Mouse (Mus musculus): ENCODE data around the gene Fam181a. TPM values are rescaled to one million over a fixed set of nuclear protein-coding genes. Genes with fewer than 3 reads are reported as not detected.

Gene Fam181a
- polyA plus RNA-seq, 1 experiment from 2014 or later: 4.5 TPM

GRCm38 (mm10) chr12:103306224-103306623 is 4.6 kb upstream of the Fam181a start:
- Histone ChIP-seq H3K27ac (replicated peaks; ENCODE audit: low read depth, low read length) (no peak overlapping the region), H3K9ac (replicated peaks; ENCODE audit: low read length) (no peak overlapping the region), H3K9me3 (replicated peaks; ENCODE audit: control insufficient read depth, low read length) (no peaks in the 10 kb centered on the region), H3K27me3 (ENCODE audit: control insufficient read depth, insufficient read depth, low read length) (no peaks in the 10 kb centered on the region), H3K36me3 (replicated peaks; ENCODE audit: control insufficient read depth, insufficient read depth, low read depth, low read length) (no peaks in the 10 kb centered on the region), H3K4me2 (ENCODE audit: low read depth, low read length) (no peak overlapping the region), H3K4me1 (ENCODE audit: control insufficient read depth, insufficient read depth, low read length) (no peaks in the 10 kb centered on the region), H3K4me3 (ENCODE audit: low read depth, low read length) (no peak overlapping the region)
- ATAC-seq (replicated peaks; ENCODE audit: insufficient number of reproducible peaks, low FRiP score, low TSS enrichment, low read depth): no peak
- WGBS: 29% methylated on average over 2 of the region's 2 CpGs
- peak; percentile 36 for DNase-seq (ENCODE audit: low spot score)

GRCm38 (mm10) chr12:103306720-103307119 is 4.1 kb upstream of the Fam181a start:
- no peaks in the 10 kb centered on the region for H3K9me3 ChIP-seq (replicated peaks; ENCODE audit: control insufficient read depth, low read length)
- H3K36me3 ChIP-seq (replicated peaks; ENCODE audit: control insufficient read depth, insufficient read depth, low read depth, low read length): no peaks in the 10 kb centered on the region
- WGBS: 24% methylated on average over 3 of the region's 3 CpGs
- no peak overlapping the region for H3K27ac ChIP-seq (replicated peaks; ENCODE audit: low read depth, low read length)
- DNase-seq (ENCODE audit: low spot score) (peak; percentile 64), ATAC-seq (replicated peaks; ENCODE audit: insufficient number of reproducible peaks, low FRiP score, low TSS enrichment, low read depth) (no peak)
- no peaks in the 10 kb centered on the region for H3K27me3 ChIP-seq (ENCODE audit: control insufficient read depth, insufficient read depth, low read length)
- no peaks in the 10 kb centered on the region for H3K4me1 ChIP-seq (ENCODE audit: control insufficient read depth, insufficient read depth, low read length)
- H3K4me2 ChIP-seq (ENCODE audit: low read depth, low read length): no peak overlapping the region
- H3K4me3 ChIP-seq (ENCODE audit: low read depth, low read length): no peak overlapping the region
- H3K9ac ChIP-seq (replicated peaks; ENCODE audit: low read length): no peak overlapping the region

- ATAC-seq (replicated peaks; ENCODE audit: insufficient number of reproducible peaks, low FRiP score, low TSS enrichment, low read depth) (no peak), DNase-seq (ENCODE audit: low spot score) (no peak)
- H3K27ac ChIP-seq (replicated peaks; ENCODE audit: low read depth, low read length): no peak overlapping the region
- H3K36me3 ChIP-seq (replicated peaks; ENCODE audit: control insufficient read depth, insufficient read depth, low read depth, low read length): no peaks in the 10 kb centered on the region
- H3K4me2 ChIP-seq (ENCODE audit: low read depth, low read length): no peak overlapping the region
- H3K4me3 ChIP-seq (ENCODE audit: low read depth, low read length): no peak overlapping the region
- 54% methylated on average over 8 of the region's 8 CpGs for WGBS
- H3K9ac ChIP-seq (replicated peaks; ENCODE audit: low read length): no peak overlapping the region
- H3K27me3 ChIP-seq (ENCODE audit: control insufficient read depth, insufficient read depth, low read length): peaks cover 9% of the 10 kb centered on the region; the same call in 1 of the 2 replicates
- peaks cover 8% of the 10 kb centered on the region for H3K4me1 ChIP-seq (ENCODE audit: control insufficient read depth, insufficient read depth, low read length)
- no peaks in the 10 kb centered on the region for H3K9me3 ChIP-seq (replicated peaks; ENCODE audit: control insufficient read depth, low read length)
Observed at GRCm38 (mm10) chr12:103311921-103312320, 1.1 kb downstream of the Fam181a start.

GRCm38 (mm10) chr12:103313274-103313673 is 2.5 kb downstream of the Fam181a start:
- peaks cover 8% of the 10 kb centered on the region for H3K4me1 ChIP-seq (ENCODE audit: control insufficient read depth, insufficient read depth, low read length)
- H3K36me3 ChIP-seq (replicated peaks; ENCODE audit: control insufficient read depth, insufficient read depth, low read depth, low read length): no peaks in the 10 kb centered on the region
- no peaks in the 10 kb centered on the region for H3K9me3 ChIP-seq (replicated peaks; ENCODE audit: control insufficient read depth, low read length)
- H3K4me3 ChIP-seq (ENCODE audit: low read depth, low read length): no peak overlapping the region
- ATAC-seq (replicated peaks; ENCODE audit: insufficient number of reproducible peaks, low FRiP score, low TSS enrichment, low read depth) (no peak), DNase-seq (ENCODE audit: low spot score) (no peak)
- no peak overlapping the region for H3K9ac ChIP-seq (replicated peaks; ENCODE audit: low read length)
- H3K27ac ChIP-seq (replicated peaks; ENCODE audit: low read depth, low read length): no peak overlapping the region
- no peak overlapping the region for H3K4me2 ChIP-seq (ENCODE audit: low read depth, low read length)
- 75% methylated on average over 6 of the region's 6 CpGs for WGBS
- H3K27me3 ChIP-seq (ENCODE audit: control insufficient read depth, insufficient read depth, low read length): peaks cover 9% of the 10 kb centered on the region; the same call in 1 of the 2 replicates

- peaks cover 9% of the 10 kb centered on the region; the same call in 1 of the 2 replicates for H3K27me3 ChIP-seq (ENCODE audit: control insufficient read depth, insufficient read depth, low read length)
- no peak overlapping the region; the same call in 1 of the 2 replicates for H3K9ac ChIP-seq (replicated peaks; ENCODE audit: low read length)
- no peaks in the 10 kb centered on the region for H3K36me3 ChIP-seq (replicated peaks; ENCODE audit: control insufficient read depth, insufficient read depth, low read depth, low read length)
- no peak overlapping the region for H3K4me3 ChIP-seq (ENCODE audit: low read depth, low read length)
- DNase-seq (ENCODE audit: low spot score) (peak; percentile 11), ATAC-seq (replicated peaks; ENCODE audit: insufficient number of reproducible peaks, low FRiP score, low TSS enrichment, low read depth) (peak; percentile 32; the same call in 1 of the 2 replicates)
- no peak overlapping the region; the same call in 1 of the 2 replicates for H3K4me2 ChIP-seq (ENCODE audit: low read depth, low read length)
- WGBS: 43% methylated on average over 21 of the region's 21 CpGs
- peaks cover 11% of the 10 kb centered on the region for H3K4me1 ChIP-seq (ENCODE audit: control insufficient read depth, insufficient read depth, low read length)
- H3K27ac ChIP-seq (replicated peaks; ENCODE audit: low read depth, low read length): no peak overlapping the region
- no peaks in the 10 kb centered on the region for H3K9me3 ChIP-seq (replicated peaks; ENCODE audit: control insufficient read depth, low read length)
Observed at GRCm38 (mm10) chr12:103313871-103314639, 3.3 kb downstream of the Fam181a start.

GRCm38 (mm10) chr12:103314640-103315361 is 4.0 kb downstream of the Fam181a start:
- 0 out of 2 replicates have a peak overlapping the region, but pooled peaks have one; percentile 12 for H3K4me3 ChIP-seq (ENCODE audit: low read depth, low read length)
- no peak overlapping the region; the same call in 1 of the 2 replicates for H3K27ac ChIP-seq (replicated peaks; ENCODE audit: low read depth, low read length)
- peaks cover 9% of the 10 kb centered on the region; the same call in 1 of the 2 replicates for H3K27me3 ChIP-seq (ENCODE audit: control insufficient read depth, insufficient read depth, low read length)
- H3K4me2 ChIP-seq (ENCODE audit: low read depth, low read length): peak overlapping the region; percentile 52
- peak; percentile 66 for ATAC-seq (replicated peaks; ENCODE audit: insufficient number of reproducible peaks, low FRiP score, low TSS enrichment, low read depth)
- DNase-seq (ENCODE audit: low spot score): peak; percentile 57
- H3K4me1 ChIP-seq (ENCODE audit: control insufficient read depth, insufficient read depth, low read length): peaks cover 11% of the 10 kb centered on the region
- H3K9ac ChIP-seq (replicated peaks; ENCODE audit: low read length): peak overlapping the region; percentile 41; the same call in 1 of the 2 replicates
- 4% methylated on average over 25 of the region's 25 CpGs for WGBS
- no peaks in the 10 kb centered on the region for H3K9me3 ChIP-seq (replicated peaks; ENCODE audit: control insufficient read depth, low read length)
- H3K36me3 ChIP-seq (replicated peaks; ENCODE audit: control insufficient read depth, insufficient read depth, low read depth, low read length): no peaks in the 10 kb centered on the region

GRCm38 (mm10) chr12:103315831-103316545 is 5.2 kb downstream of the Fam181a start:
- peak overlapping the region; percentile 19 for H3K4me2 ChIP-seq (ENCODE audit: low read depth, low read length)

More at GRCm38 (mm10) chr12:103315831-103316545, 5.2 kb downstream of the Fam181a start:
- no peak overlapping the region for H3K27ac ChIP-seq (replicated peaks; ENCODE audit: low read depth, low read length)
- H3K9me3 ChIP-seq (replicated peaks; ENCODE audit: control insufficient read depth, low read length): no peaks in the 10 kb centered on the region
- no peak for ATAC-seq (replicated peaks; ENCODE audit: insufficient number of reproducible peaks, low FRiP score, low TSS enrichment, low read depth)
- H3K36me3 ChIP-seq (replicated peaks; ENCODE audit: control insufficient read depth, insufficient read depth, low read depth, low read length): no peaks in the 10 kb centered on the region
- peaks cover 11% of the 10 kb centered on the region for H3K4me1 ChIP-seq (ENCODE audit: control insufficient read depth, insufficient read depth, low read length)
- no peak for DNase-seq (ENCODE audit: low spot score)
- H3K9ac ChIP-seq (replicated peaks; ENCODE audit: low read length): no peak overlapping the region
- 0 out of 2 replicates have a peak overlapping the region, but pooled peaks have one; percentile 6 for H3K4me3 ChIP-seq (ENCODE audit: low read depth, low read length)
- H3K27me3 ChIP-seq (ENCODE audit: control insufficient read depth, insufficient read depth, low read length): peaks cover 9% of the 10 kb centered on the region; the same call in 1 of the 2 replicates
- WGBS: 36% methylated on average over 20 of the region's 20 CpGs

All from embryonic facial prominence, embryonic 11.5 days (tissue).